Mouse (Mus musculus) lung, postnatal 25 days (tissue): ENCODE measurements around the gene Syt8.

ENCODE experiments used
- DNase-seq: peaks from one replicate; pipeline ENCODE4 v3.0.0; 2022; ENCODE audit warnings: low spot score

Gene Syt8

DNA sequence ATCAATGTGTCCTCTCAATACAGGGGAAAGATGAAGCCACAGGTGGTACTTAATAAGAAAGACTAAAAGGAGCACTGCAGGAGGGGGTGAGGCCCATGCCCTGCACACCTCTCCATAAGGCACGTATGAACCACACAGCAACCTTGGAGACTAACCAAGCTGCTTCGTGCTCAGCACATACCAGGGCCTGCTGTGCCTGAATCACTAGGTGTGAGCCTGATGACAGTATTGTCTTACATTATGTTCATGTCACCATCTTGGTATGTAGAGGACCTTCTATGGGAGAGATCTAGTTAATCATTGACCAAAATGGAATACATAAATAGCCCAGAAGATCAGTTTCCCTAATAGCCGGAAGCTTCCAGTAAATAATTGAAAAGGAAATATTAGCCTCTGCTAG is 25.0 kb upstream of the Syt8 start:
- no peak for DNase-seq

DNA sequence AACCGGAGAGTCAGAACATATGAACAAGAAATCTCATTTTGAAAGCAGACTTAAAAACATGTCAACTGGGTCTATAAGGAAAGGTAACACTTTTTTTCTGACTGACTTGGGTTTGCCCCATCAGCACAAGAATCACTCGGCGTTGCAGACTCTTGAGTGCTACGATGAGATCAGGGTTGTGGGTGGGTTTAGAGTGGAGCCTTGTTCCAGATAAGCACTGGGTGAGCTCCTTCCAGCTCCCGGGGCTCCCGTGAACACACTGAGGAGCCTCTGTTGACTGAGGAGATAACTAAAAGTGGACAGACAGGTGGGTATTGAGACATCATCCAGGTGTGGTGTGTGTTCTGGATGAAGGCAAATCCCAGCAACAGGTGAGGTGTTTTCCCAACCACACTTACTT is 21.4 kb upstream of the Syt8 start:
- no peak for DNase-seq

DNA sequence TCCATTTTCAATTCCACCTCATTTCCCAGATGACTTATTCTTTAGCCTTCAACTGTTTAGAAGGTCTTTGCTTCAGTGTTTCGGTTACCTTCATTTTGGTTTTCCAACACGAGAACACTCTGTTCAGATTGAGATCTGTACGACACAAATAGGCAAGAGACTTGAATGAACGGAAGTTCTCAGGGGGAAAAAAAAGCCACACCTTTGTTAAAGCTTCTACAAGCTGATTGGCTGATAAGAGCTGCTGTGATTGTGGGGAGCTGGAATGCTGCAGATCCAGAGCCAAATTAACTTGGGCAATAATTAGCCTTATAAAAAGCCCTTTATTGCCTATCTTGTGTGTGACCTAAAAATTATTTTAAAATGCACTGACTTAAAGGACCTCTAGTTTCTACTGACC is 19.3 kb upstream of the Syt8 start:
- peak; percentile 58 for DNase-seq

GRCm38 (mm10) chr7:142416225-142416624 is 18.4 kb upstream of the Syt8 start:
- no peak for DNase-seq

DNA sequence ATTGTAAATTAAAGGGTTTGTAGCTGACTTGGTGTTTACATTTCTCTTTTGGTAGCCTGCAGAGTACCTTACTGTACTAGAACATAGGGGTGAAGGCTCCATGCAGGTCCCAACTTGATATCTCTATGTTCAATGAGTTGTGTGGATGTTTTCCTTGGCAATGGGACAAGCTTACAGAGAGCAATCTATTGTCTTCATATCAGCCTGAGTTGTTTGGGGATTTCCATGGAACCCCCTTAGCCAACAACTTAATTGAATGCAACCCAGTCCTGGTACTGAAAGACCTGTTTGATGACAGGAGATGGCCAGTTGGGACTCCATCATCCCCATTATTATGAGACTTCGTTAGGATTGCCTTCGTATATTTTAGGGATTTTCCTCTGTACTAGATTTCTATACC is 16.6 kb upstream of the Syt8 start:
- no peak for DNase-seq

DNA sequence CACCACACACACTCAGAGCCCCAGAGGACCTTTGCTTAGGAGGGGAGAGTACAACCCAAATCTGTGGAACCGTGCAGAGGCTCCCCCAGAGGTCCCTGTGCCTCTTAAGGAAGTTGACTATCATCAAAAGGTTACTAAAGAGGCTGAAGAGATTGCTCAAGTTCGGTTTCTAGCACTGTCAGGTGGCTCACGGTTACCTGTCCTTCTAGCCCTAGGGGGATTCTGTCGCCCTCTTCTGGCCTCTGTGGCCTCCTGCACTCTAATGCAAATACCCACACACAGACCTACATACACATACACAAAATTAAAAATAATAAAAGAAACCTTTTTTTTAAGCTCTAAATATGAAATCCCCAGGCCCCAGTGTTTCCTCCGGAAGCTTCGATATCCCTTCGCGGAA is 16.0 kb upstream of the Syt8 start:
- DNase-seq = no peak

DNA sequence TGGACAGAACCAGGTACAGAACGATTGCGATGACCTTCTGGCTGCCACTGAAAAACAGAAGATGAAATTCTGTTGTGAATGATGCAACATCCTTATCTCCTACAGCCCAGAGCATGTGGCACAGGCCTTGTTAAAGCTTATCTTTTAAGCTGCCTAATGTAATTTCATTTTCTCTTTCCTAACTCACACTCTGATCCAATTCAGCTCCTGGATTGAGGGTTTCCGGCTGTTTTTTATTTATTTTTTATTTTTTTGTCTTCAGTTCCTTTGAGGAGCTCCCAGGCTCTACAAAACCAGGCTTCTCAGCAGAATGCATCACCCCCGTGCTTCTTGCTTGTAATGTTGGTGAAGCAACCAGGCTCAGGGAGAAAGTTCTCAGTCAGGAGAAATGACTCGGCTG is 14.8 kb upstream of the Syt8 start:
- DNase-seq = no peak

DNA sequence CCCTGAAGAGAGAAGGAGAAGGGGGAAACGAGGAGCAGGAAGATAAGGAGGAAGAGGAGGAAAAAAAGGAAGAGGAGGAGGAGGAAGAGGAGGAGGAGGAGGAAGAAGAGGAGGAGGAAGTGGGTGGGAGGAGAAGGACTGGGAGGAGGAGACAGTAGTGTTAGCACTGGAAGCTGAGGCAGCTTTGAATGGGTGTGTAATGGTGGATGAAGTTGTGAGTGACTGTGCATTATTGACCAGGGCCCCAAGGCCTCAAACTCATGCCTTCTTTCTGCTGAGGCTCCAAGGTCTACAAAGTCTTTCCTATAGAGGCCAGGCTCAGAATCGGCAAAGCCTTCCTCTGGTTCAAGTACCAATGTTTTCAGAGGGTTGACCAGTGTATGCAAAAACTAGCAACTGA is 12.8 kb upstream of the Syt8 start:
- DNase-seq = no peak

DNA sequence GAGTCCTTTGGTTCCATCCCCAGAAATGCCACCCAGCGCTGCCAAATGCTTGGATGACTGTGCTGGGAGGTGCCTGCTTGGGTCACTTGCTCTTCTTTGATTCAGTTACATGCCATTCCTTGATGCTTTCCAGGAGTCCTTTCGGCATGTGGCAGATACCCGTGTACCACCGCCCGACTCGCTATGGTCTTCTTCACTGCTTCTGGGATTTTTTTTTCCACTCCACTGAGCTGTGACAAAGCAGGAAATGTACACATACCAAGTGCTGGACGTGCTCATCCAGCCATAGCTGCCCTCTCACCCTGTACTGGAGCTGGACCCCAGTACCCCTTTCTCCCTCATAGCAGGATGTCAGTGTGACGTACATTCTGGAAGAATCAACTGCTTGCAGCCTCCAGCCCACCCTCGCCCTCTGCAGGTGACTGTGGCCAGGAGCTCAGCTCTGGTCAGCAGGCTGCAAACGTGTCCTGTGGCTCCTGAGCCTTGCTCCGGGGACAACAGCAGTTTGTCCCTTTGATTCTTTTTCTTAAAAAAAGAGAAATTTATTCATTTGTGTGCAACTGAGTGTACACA is 8.9 kb upstream of the Syt8 start:
- DNase-seq = no peak

DNA sequence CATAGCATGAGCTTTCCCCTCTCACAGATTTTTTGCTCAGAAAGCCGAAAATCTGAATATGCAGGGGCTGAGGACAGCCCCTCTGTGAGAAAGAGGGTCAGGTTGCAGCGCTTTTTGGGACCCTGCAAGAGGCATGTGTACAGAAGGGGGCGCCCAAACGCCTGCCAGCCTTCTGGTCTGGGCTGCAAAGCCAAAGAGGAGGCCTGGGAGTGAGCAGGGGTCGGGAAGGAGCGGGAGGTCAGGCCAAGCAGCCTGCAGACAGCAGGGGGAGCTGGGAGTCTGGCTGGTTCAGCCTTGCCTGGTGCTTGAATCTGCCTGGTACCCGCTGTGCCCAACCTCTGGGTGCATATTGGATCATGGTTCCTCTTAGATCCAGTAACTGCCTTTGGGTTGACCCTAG is 6.4 kb upstream of the Syt8 start:
- DNase-seq = no peak

DNA sequence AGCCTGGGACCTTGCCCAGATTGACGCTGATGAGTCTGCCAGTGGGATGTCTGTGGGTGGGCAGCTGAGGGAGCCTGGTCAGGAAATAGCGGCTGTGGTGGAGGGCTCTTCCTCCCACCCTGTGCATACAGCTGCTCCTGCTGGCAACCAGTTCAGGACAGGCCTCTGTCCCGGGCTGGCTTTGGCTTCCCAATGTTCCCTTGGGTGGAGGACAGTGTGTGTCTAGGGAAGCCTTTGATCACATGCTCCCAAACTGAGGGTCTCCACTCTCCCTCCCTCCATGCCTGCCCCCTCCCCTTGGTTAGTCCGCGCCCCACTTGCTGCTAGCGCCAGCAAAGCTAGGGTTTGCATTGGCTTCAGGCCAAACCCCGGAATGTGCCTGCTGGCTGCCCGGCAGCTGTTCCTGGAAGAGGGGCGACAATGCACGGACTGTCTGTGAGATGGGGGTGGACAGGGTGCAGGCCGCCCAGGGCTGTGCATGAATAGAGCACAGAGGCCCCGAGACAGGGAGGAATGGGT is 4.4 kb upstream of the Syt8 start:
- DNase-seq = no peak

DNA sequence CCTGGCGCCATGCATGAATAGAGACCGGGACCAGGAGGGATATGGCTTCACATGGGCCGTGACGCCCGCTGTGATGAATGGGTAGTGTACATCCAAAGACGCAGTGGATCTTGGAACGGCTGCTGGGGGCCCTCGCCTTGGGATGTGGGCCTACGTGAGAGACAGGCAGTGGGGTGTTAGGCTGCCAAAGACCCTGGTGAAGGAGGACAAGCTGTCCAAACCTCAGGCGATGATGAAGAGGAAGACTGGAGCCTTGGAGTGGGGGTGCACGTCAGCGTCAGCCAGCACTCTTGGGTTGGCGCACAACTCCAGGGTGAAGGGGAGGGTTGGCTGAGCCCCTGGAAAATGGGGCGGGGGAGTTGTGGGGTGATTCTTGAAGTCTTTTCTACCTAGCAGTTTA is 3.5 kb upstream of the Syt8 start:
- no peak for DNase-seq

- DNase-seq = no peak
These were observed 1.0 kb upstream of the Syt8 start for GRCm38 (mm10) chr7:142433623-142434022.

DNA sequence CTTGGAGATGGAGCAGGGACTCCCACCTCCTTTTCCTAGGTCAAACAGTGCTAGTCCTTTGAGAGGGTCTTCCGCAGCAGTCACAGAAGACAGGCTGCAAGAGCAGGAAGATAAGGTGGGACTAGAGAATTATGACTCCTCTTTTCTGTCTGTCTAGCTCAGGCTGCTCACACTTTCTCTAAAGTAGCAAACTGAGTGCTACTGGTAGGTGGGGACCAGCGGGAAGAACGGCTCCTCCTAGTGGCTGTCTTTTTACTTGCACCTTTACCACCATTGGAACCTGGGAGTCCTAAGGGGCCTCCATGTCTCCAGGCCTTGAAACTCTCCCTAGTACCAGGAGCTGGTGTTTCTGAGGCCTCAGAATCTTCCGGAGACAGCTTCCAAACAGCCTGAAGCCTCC is 874 bp downstream of the Syt8 start:
- peak; percentile 78 for DNase-seq

- DNase-seq = peak; percentile 55
These were observed 2.7 kb downstream of the Syt8 start for GRCm38 (mm10) chr7:142437324-142437723.

GRCm38 (mm10) chr7:142439966-142440365 is 5.3 kb downstream of the Syt8 start:
- no peak for DNase-seq

DNA sequence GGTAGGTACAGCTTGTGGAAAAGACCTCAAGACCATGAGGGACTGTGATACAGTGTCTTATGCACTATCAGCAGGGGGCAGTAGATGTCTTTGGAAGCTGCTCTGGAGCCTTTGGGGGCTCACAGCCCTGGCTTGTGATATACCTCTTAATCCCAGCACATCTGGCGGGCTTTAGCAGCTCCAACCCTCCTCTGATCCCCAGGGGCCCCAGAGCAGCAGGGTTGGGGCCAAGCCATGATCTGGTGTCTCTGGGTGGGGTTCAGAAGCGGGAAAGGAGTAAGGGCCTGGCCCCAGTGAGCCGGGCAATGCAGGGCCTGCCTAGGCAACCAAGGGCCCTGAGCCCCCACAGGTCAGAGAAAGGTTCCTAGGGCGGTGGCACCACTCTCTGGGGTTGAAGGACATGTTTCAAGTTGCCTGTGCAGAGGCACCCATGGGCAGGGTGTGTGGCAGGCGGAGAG is 6.0 kb downstream of the Syt8 start:
- DNase-seq = no peak

DNA sequence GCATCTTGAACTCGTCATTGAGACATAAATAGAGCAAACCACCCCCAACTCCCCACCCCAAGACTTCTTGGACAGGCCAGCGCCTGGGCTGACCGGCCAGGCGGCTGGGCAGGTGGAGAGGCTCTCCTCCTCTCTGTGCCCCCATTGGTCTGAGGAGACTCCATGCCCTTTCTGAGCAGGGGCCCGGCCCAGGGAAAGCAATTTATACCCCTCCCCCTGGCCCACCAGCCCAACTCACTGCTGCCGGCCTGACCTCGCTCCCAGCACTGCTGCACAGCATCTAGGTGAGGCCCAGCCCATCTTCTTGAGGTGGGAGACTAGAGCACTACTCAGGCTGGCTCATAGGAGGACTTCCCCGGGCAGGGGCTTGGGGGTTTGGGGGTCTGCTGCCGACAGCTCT is 6.9 kb downstream of the Syt8 start, which contains the start of gene Tnni2:
Tnni2 (plus strand) TSS at position 224 of the 400 bp plus-strand sequence.
- no peak for DNase-seq

DNA sequence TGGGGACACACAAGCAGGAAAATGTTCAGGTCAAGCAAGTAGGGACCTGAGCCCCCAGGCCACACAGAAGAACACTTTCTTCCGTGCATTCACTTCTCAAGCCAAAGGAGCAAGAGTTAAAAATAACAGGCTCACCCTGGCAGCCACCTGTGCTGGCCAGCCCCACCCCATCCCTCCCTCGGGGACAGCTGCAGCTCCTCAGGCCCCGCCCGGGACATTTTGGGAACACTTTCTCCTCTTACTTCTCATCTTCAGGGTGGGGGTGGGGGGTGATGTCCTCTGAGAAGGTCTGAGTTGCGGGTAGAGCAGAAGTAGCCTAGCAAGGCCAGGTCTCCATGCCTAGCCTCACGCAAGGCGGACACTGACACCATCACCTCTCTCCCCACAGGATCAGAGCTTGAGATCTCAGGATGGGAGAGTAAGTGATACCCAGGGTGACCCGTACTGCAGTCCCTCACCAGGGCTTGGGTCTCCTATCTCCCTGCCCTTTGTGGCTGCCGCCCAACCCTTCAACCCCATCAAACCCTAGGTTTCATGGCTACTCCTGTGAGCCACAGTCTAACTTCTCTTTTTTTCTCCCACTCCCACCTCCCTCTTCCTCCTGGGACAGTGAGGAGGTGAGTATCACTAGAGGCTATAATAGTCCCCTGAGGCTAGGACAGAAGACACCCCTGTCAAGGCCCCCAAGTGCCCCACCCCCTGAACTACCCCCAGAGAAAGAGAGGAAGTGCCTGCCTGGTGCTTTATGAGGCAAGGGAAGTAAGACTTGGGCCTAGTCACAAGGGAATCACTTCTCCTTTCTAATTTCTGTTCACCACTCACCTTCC is 7.6 kb downstream of the Syt8 start:
- peak; percentile 25 for DNase-seq

DNA sequence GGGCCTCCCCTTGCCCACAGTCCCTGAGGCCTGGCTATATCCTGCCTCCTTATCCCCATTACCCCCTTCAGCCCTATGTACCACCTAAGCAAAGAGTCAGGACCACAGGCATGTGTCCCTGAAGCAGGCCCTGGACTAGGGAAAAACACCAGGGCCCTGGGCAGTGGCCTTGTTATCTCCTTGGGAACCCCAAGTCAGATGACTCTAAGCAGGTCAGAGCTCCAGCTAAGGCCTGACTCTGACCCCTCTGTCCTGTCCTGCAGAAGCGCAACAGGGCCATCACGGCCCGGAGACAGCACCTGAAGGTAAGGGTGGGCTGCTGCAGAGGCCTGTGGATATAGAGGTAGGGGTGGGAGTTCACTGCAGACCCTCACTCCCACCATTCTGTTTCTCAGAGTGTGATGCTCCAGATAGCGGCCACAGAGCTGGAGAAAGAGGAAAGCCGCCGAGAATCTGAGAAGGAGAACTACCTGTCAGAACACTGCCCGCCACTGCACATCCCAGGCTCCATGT is 8.3 kb downstream of the Syt8 start:
- DNase-seq = no peak

GRCm38 (mm10) chr7:142443474-142443873 is 8.8 kb downstream of the Syt8 start:
- DNase-seq = no peak

DNA sequence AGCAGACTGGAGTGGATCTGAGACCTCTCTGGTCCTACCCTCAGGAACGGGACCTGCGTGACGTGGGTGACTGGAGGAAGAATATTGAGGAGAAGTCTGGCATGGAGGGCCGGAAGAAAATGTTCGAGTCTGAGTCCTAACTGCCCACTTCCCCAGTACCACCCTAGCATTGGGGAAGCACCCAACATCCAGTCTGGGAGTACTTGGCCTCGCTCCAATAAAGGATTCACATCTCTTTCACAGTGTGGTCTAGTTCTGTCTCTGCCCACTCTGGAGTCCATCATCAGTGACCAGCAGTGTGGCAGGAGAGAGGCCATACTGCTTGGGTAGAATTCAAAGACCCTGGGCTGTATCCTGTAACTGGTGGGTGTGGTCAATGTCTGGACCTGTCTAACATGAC is 9.5 kb downstream of the Syt8 start:
- DNase-seq = no peak

- DNase-seq = no peak
These were observed 10.7 kb downstream of the Syt8 start for GRCm38 (mm10) chr7:142445324-142445723.
